Mouse (Mus musculus): ENCODE measurements around the gene Sacm1l.
A peak's percentile ranks its signal among the peaks of the same experiment; 100 is the strongest.

Sacm1l gene

DNA sequence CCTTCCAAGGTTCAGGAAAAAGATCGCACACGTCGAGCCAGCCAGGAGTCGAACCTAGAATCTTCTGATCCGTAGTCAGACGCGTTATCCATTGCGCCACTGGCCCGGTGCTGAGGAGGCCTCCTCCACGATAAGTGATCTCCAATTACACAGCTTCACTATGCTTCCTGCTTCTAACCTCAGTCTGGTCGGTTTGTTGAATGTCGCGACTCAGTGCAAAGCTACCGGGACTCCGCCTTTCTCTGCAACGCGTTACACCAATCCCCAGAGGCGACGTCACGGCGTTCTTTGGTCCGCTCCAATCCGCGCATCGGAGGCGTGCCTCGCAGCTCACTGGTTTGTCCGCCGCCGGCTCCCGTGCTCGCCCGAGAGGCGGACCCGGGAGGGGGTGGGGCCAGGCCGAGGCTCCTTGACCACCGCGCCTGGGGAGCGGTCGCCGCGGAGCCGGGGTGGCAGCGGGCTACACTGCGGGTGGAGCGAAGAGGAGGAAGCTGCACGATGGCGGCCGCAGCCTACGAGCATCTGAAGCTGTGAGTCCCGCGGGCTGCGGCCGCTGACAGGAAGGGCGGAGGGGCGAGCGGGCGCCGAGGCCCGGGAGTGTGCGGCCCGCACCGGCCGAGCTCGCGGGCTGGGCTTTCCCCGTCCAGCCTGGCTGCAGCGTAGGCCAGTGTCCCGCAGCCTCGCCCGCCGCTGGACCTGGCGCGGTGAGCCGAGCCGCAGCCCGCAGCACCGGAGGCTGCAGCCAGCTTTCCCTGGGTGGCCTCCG is at the start of gene Sacm1l:
TSS of gene Sacm1l (plus strand) at position 368 of the 766 bp plus-strand sequence.
- DNase-seq, result peak; percentile 99

DNA sequence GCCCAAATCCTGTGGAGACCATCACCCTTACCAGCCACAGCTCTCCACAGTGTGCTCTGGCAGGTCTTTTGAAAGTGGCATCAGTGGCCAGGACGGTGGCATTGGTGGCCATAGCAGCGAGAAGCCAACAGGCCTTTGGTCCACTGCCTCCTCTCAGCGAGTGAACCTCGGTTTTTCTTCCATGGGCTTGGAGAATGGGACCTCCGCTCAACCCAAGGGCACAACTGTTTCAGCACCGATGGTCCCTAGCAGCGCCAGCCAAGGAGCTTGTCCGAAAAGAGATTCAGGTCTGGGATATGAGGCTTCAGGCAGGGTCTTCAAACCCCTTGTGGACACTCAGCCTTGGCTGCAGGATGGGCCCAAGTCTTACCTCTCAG is 49.7 kb upstream of the Sacm1l start:
- DNase-seq, result no peak

DNA sequence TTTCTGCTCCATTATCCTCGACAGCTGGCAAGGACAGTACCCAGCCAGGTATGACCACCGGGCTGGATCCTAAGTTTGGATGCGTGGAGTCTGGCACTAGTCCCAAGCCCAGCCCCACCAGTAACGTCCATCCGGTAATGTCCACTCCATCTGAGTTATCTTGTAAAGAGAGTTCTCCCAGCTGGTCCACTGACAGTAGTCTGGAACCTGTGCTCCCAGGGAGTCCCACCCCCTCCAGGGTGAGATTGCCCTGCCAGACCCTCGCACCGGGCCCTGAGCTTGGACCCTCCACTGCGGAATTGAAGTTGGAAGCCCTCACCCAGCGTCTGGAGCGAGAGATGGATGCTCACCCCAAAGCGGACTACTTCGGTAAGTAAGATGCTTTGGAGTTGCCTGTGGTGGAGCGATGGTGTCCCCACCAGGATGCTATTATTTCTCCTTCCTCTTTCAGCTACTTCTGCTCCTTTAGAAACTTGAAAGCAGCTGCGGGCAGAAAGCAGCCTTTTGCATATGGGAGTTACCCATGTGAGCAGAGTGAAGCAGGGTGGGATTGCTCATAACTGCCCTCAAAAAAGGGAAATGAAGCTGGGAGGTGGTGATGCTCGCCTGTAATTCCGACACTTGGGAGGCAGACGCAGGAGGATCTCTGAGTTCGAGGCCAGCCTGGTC is 49.2 kb upstream of the Sacm1l start:
- peak; percentile 22 for DNase-seq

DNA sequence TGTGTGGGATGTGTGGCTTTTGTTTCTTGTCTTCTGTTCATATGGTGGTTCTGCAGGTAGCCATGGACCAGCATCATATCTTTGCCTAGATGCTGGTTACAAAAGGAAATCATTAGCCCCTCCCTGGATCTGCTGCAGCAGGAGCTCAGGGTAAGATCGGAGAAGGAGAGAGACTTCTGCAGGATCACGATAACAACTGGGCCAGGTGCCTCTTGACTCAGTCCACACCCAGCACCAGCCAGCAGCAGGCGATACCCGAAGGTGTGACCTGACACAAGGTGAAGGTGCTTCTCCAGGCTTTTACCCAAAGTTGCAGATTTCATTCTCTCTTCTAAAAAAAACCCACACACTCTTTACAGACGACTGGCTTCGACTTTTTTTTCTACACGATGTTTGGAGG is 48.4 kb upstream of the Sacm1l start:
- DNase-seq, result no peak

DNA sequence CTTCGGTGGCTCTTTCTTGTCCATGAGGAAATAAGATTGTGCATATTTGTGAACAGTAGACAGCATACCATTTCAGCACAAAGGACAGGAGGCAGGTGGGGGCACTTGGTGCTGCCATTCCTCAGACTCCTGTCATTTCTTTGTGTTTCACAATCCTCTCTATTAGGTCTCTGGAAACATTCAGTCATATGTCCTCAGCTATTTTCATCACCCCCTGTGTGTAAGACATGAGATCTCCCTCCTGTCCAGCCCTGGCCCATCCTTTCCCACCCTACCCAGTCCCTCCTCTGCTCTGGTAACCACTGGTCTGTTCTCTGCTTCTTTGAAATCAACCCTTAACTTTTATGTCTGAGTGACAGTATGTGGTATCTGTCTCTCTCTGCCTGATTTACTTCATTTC is 46.0 kb upstream of the Sacm1l start:
- no peak for DNase-seq

DNA sequence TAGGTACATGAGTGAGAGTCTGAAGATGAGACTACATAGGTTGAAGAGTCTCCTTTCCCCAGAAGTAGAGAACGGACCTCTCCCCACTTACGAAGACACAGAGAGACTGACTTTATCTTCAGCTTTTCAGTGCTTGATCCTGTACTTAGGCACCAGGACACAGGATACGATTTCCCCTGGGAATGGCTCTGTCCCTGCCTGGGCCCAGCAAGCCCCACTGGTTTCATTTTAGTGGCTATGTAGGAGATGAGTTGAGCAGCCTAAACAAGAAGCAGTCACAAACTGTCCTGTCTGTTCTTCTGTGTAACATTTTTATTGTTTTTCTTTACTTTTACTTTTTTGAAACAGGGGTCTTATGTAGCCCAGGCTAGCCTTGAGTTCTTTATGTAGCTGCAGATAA is 44.7 kb upstream of the Sacm1l start:
- DNase-seq, result no peak

DNA sequence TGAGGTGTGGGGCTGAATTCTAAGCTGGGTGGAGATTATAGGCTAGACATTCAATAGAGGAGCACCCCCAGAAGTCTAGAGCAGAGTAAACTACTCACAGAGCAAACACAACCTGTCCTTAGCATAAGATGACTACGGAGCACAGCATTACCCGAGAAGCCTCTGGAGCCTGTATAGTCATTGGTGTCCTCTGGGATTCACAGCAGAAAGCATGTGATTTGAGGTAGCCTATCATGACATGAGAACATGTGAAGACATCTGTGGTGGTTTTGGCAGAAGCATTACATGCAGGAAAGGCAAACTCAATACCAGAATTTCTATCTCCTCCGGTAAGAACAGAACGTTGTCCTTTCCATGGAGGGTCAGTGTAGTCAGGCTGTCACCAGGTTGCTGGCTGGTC is 44.0 kb upstream of the Sacm1l start:
- no peak for DNase-seq

DNA sequence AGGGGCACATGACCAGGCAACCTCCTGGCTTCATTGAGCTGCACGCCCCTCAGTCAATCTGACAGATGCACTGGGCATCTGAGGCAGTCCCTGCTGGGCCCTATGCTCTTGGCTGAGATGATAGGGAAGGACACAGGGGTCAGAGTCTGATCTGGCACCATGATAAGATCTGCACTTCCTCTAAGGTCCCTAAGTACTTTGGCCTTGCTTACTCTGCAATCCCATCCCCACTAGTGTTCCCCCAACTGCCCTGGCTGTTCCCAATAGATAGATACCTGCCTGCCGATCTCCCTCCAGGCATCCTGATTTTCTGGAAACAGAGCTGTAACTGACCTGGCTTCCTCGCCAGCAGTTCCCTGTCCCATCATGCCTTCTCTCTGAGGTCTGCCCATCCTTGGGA is 42.9 kb upstream of the Sacm1l start:
- no peak for DNase-seq

DNA sequence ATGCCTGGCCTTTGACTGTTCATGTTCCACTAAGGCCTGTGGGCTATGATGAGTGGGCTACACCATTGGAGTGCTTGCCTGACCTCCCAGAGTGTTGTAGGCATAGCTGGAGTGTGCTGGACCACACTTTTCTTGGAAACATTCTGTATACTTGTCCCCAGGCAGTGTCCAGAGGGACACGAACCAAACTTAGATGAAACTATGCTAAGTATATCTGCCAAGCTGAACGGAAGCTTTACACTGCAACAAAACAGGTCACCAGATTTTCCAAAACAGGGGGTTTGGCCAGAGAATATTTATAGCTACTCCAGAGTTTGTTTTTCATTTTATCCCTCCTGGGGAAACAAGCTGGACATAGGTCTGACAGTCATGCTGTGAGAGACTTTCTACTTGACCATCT is 40.5 kb upstream of the Sacm1l start:
- DNase-seq, result no peak

DNA sequence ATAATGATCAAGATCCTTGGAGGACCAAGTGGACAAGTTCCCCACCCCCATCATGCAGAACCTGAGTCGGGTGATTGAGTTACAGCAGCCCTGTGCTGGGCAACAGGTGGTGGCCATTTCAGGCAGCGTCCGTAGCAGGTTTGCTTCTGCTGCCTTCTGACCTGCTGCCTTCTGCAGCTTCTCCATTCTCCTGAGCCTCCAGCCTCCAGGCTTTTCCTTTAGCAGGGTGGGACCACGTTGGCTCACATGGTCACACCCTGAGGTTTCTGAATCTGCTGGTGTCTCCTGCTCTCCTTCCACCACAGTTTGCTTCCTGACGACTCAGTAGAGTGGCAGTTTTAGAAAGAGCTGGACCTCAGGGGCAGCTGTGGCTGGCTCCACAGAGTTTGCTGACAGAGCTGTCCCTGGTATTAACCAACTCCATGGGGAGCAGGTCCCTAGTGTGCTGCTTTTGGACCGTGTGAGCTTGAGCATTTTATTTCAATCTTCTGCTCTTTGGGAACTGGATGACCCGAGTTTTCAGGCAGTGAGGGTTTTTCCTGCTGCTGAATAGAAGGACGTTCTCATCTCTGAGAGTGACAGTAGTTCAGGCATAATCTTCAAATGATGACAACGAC is 39.7 kb upstream of the Sacm1l start:
- DNase-seq, result no peak

DNA sequence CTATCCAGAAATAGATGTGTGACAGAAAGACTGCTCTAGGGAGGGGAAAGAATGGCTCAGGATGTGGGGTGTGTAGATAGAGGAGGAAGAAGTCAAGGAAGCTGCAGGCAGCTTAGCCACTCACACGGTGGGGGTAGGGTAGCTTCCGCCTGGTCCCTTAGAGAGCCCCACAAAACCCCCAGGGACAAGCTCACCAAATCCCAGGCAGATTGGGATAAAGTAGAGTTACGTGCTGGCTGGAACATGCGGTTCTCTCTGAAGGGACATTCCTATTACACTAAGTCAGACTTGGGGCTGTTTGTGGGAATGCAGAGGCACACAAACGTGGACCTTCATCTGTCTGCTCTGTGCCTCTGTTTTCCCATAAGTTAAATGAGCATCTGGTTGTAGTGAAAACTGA is 38.6 kb upstream of the Sacm1l start:
- DNase-seq, result no peak

DNA sequence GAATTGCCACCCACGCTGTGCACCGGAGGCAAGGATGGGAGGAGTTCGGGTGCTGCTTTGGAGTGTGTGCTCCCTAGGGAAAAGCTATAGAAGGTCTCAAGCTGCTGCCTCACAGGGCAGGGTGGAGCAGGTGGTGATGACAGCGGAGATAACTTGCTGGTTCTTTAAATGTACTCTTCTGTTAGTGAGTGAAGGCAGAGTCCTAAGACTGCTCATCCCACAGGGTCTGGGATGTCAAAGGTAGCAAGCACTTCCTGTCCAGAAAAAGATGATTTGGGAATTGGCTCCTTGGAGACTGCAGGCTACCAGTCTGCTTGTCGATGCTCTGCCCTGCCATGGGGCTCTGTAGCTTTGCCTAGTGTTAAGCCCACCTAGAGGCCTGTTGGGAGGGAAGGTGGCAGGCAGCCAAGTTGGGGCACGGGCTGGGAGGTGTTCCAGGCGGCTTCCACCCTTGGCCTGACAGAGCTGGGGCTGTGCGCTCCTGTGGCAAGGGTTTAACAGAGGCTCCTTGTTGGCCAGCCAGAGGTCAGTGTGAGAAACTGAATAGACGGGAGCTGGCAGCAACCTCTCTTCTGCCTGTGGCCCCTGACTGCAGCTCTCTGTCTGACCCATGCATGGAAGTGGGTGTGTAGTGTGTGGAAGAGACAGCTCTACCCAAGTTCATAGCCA is 37.5 kb upstream of the Sacm1l start:
- DNase-seq, result no peak

DNA sequence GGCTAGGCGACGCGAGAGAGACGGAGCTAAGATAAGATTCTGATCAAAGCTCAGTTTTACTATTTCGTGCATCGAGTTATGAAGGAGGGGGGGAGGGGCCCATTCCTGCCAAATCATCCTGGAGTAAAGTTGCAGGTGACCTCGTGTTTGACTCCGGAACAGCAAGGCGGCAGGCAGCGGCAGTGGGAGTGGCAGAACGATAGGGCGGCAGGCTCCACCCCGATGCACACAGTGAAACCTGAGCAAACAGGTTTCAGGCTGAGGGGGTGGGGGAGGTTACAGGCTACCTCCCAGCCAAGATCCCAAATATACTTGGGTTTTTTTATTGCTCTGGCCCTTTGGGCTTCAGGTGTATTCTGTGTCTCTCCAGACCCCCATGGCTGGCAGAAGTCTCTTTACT is 32.9 kb upstream of the Sacm1l start:
- DNase-seq, result no peak

DNA sequence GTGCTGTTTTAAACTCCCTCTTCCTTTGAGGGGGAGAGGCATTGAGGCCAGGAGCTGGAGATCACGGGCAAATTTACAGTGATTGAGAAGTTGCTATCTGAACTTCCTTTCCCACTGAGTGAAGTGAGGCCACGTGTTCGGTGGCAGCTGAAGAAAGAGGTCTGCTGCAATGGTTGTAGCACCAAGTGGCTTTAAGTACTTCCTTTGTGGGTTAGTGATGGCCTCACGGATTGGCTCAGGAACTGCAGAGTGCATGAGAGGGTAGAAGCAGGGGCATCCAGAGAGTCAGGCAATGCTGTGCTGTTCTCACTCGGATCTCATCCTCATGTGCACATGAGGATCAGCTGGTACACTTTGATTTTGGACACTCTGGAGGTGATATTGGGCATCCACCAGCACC is 31.7 kb upstream of the Sacm1l start:
- no peak for DNase-seq

DNA sequence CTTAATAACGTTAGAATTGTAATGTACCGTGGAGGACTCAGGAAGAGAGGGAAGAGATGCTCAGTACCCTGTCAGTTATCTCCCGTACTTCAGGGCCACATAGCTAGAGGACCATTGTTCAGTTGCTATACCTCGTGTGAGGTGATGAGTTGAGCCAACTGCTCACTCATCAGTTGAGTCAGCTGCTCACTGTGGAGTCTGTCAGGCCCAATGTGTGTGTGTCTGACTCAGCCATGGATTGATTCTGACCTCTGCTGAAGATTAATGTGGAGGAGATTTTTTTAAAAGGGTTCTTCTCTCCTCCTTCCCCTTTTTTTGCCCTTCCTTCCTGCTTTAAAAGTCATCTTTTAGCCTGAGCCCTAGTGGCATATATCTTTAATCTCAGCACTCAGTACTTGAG is 29.1 kb upstream of the Sacm1l start:
- no peak for DNase-seq

DNA sequence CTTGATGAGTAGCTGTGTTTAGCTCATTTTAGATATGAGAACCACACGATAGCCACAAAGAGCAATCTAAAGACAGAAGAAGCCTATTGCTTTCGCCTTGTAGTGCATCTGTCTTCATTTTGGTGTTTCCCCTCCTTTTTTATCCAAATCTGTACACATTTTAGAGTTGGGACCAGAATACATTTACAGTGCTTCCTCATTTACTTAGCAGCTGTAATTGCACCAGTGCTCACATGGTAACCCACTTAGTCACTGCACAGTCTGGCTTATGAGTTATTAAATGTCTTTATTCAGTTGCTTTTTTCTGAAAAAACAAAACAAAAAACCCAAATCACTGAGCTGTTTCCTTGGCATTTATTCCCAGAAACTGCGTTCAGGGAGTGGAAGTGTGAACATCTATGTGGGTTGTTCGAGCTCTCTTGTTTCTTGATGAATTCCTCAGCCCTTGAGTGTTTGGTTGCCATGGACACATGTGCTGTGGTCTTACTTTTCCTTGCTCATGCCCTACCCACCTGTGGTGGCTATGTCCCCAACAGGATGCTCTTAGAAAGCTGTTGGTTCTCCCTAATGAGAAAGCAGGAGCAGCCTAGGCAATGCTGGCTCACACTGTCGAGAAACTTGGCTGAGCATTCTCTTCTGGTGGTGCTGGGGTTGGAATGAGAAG is 26.3 kb upstream of the Sacm1l start:
- no peak for DNase-seq

DNA sequence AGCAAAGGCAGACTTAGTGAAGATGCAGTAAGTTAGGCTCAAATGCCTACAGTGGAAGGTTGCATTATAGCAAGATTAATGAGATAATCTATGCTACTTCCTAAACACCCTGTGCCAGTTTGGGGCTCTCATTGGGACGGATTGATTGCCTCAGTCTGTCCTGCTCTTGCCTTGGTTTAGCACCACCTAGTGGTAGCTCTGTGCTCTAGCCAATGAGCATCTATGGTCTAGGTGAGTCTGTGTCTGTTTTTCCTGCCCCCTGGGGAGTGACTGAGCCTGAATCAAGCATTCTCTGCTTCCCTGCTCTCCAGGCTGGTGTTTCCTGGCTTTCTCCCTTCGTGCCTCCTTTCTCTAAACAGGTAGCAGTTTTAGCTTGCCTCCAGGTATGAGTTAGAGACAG is 25.2 kb upstream of the Sacm1l start:
- peak; percentile 62 for DNase-seq

DNA sequence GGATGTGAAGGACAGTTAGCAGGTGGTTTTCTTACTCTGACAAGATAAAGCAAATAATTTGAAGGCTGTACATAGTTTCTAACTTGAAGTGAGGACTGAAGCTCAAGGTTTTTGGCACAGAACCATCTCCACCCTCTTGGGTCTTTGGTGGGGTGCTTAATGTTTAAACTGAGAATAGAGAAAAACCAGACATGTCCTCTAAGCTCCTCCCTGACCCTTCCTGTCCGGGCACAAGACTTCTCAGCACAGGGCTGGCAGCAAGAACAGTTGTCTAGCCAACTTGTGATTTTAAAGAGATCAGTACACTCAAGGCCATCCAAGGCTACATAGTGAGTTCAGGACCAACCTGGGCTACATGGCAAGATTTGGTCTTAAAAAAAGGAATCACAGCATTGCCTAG is 24.0 kb upstream of the Sacm1l start:
- DNase-seq, result no peak

DNA sequence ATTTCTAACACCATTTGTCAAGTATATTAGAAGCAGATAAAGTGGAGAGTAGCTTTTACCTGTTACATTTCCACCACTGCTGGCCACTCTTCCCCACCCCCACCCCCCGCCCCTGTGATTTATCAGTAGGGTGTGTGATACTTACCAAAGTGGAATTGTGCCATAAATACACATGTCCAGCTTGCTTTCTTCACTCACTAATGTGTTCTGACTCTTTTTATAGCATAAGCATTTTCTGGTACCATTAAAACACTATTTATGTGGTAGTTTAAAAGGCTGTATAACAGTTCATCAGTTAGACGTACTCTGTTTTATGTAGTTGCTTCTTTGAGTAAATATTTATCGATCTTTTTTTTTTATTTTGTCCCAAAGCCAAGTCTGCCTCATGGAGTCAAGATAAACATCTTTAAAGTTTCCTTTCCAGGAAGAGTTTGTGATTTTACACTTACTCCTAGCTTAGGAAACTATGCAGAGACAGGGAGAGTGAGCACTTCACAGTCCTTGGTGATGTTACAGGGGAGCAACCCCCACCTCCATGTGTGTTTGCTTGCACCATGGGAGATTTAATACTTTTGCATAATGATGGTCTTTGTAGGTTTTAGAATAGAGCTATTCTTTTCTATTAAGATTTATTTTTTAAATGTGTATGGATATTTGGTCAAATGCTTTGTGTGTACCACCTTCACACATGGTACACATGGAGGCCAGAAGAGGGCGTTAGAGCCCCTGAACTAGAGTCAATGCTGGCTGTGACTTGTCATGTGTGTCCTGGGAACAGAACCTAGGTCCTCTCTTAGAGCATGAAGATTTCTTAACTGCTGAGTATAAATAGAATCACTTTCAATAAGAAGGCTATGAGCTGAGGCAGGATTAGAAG is 23.1 kb upstream of the Sacm1l start:
- DNase-seq, result no peak

DNA sequence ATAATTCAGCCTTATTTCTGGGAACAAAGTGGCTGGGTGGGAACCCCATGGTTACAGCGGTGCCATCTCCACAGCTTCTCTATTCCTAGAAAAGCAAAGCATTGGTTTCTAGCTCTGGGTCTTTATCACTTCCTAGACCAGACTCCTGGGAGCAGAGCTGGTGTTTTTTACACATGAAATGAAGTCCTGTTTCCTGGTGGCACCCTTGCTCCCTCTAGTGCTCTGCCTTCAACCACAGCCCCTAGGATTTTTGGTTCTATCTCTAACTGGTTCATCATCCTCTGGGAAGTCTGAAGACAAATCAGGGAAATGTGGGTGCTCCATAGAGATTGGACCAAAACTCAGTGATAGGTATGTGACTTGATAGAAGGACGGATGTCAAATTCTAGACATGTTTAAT is 22.2 kb upstream of the Sacm1l start:
- no peak for DNase-seq

DNA sequence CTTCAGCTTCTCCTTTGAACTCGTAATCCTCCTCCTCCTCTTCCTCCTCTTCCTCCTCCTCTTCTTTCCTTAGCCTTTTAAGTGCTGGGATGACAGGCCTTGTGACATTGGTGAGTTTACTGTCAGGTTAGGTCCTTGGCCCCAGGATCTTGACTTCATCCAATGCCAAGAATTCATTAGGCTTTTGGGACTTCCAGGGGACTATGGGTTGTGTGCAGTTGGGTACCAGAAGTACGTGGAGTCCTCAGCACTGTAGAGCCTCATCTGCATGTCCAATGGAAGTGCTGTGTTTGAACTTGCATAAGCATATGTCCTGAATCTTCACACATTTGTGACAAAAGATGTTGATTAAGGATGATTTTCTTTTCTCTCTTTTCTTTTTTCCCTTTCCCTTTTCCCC is 20.6 kb upstream of the Sacm1l start:
- DNase-seq, result no peak

All from cerebellum, adult 9-11 months (tissue).